Mouse (Mus musculus): ENCODE data around the gene Olfr750.

GRCm38 (mm10) chr14:51106449-51106967 lies 32.3 kb upstream of the Olfr750 start:
- no peak for TF ChIP-seq POLR2A (IDR thresholded peaks at IDR 0.05; ENCODE audit: control insufficient read depth, extremely low read depth, insufficient read depth, low read length, poor library complexity)
- TF ChIP-seq CTCF (IDR thresholded peaks at IDR 0.05; ENCODE audit: borderline replicate concordance, control insufficient read depth, extremely low read depth, insufficient read depth, low read length, poor library complexity), result no peak
